Mouse (Mus musculus) liver, adult (tissue): ENCODE measurements around the gene Crim1.

Experiments used
- GATA4 ChIP-seq: IDR thresholded peaks from 2 replicates; pipeline ENCODE4 v1.6.1; 2014; ENCODE audit warnings: mild to moderate bottlenecking, low read length; ENCODE audit not compliant: insufficient replicate concordance

Crim1 gene

DNA sequence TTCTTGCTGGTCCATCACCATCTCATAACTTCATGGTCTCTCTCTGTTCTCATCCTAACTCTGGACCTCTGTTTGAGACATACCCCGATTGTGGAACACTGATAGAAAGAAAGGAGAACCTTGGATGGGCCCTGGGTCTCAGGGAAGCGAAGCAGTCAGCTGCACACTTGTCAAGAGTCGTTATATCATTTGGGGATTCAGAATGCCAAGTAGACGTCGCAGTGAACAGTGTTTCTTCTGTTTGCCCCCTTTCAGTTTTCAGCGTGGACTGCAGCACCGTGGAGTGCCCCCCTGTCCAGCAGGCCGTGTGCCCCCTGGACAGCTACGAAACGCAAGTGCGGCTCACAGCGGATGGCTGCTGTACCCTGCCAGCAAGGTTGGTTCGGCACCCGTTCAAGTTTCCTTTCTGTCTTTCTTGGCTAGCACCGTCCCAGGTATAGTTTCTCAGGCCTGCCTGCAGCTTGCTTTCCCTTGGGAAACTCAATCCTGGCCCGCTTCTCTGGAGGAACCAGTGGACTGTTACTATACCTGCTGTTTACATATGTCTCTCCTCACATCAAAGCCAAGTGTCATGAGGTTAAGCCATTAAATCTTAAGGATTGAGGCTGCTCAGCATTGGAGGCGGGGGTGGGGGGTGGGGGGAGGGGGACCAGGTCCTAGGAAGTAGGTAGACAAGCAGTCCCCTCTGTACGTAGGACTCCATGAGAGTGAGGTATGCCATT is 81.1 kb downstream of the Crim1 start:
- TF ChIP-seq GATA4: no peak

DNA sequence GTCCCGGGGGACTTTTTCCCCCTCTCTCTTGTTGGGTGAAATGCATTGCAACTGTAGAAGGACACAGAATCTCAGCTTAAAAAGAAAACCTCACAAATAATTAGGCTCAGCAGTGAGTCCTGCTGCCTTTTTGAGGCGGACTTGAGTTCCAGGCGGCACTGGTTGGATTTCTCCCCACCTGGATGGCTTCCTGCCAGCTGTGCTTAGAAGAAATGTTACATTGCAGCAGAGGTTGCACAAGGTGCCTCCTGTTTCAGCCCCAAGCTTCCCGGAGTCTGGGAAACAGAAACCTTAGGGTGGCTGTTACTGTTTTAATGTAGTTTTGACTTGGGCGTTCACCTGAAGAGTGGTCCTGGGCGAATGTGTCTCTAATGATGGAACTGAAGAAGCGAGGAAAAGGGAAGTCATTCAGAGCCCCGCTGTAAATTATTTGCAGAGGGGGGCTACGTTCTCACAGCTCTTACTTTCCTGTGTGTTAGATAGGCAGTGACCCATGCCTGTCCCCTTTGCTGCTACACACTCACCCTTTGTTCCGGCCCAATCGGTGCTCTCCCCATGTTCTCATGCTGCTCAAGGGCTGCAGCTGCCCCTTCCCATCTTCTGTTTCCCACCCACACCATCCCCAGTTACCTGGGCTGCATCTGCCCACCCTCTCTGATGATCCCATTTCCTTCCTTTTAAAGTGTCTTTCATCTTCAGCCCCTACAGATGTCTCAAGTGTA is 83.4 kb downstream of the Crim1 start:
- TF ChIP-seq GATA4: no peak

DNA sequence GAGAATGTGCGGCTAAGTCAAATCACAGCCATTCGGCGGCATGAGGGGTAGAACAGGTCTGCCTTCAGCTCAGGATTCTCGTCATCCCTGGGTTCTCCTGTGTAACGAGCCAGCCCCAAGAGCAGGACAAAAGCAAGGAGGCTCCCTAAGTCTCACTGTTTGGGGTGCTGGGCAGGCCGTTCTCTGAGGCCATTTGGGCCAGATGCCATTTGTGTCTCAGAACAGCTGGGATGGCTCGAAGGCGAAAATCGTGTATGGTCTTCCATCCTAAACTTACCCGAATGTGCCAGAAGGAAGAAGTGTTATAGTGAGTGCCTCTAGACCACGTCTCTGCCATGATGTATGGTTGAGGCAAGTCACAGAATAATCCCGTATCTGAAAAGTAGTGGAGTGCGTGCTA is 86.0 kb downstream of the Crim1 start:
- no peak for TF ChIP-seq GATA4

DNA sequence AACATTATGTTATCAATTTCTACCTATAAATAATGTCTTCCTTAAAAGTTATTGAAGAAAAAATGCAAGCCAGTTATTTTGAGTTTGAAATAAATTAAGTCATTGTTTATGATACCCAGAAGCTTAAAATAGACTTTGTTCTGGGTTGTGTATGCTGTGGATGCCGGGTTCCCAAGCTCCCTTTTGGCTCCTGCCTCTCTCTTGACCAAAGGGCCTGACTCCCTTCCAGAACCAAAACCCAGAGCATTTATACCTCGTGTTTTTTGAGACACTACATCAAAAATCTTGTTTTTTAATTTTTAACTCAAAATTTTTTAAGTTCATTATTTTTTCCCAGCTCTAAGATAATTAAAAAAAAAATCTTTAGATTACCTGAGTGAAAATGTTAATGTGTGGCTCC is 87.3 kb downstream of the Crim1 start:
- no peak for TF ChIP-seq GATA4

DNA sequence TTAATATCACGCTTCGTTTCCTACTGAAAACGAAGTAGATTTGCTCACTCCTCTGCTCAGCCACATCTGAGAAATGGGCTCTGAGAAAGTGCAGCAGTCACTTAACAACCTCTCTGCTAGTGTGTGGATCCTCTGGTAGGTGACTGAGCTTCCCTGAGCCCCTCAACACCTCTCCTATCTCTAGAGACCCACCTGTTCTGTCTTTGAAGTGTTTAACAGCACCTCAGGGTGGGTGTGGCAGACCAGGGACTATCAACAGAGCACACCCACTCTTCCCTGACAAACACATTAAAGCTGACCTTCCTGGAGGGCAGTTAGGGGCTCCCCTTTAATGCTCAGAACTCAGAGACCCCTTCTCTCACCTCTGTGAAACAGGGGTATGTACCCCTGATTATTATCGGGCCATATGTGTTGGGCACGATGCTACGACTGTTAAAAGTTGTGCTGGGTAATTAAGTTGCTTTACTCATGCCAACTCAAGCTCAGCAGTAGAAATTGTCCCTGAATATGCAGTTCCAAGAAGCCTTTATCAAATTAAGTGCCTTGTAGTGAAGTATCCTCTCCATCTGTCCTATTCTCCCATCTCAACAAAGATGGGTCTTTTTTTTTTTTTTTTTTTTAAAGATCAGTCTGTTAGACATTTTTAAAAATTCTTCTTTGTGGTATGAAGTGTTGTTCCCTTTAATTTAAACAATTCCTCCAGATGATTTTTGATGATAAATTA is 90.3 kb downstream of the Crim1 start:
- no peak for TF ChIP-seq GATA4

DNA sequence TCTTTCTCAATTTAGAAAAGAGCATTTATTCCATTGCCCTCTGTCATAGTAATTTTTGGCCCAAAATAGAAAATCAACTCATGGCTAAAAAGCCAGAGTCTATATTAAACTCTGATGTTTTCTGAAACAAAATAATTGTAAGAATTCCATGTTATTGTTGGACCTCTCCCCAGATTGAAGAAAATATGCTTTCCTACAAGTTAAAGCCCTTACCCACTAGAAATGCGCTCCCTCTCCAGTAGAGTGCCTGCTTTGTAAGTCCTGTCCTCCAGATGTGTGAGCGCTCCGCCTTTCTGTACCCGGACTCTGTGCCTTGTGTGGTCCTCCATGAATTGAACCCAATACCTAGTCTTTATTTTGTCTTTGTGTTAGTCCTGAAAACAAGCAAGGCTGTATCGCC is 91.0 kb downstream of the Crim1 start:
- no peak for TF ChIP-seq GATA4

DNA sequence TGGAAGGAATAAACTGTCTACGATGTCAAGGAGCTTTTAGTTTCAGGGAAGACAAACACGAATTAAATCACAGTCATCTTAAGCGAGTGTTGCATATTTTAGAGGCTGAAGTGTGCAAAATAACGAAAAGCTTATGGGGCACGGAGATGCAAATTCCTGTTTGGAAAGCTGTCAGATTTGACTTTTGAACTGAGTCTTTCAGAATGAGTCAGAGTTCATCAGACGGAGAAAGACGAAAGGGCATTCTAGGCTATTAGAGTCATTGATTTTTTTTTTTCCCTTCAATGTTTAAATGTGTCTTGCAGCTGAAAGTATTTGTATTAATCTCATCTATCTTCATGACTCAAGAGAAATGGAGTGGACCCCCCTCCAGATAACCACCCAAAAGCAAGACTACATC is 92.3 kb downstream of the Crim1 start:
- TF ChIP-seq GATA4: no peak

DNA sequence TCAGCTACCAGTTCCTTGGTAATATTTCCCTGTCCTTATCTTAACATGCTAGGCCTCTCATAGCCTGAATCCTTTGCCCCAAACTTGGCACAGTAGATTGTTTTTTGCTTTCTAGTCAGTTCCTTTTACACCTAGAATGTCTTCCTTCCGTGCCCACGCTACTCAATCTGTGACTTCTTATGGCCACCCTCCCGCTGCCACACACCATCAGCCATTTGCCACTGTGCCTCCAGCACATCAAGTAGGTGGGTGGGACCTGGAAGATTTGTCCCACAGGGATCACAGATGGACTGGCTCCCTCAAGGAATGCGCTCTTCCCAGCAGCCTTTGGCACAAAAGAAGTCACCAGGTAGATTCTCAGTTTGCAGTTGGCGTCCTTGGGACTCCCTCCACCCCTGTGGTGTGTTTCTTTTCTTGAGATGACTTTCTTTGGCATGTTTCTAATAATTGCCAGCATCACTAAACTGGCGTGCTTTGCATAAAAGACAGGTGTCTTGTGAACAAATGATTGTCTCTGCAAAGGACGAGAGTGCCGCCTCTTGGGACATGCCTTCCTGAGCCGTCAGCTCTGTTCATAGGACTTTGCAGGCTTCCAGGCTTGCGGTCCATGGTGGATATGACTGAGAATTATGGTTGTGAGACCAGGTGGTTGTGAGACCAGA is 92.9 kb downstream of the Crim1 start:
- no peak for TF ChIP-seq GATA4

DNA sequence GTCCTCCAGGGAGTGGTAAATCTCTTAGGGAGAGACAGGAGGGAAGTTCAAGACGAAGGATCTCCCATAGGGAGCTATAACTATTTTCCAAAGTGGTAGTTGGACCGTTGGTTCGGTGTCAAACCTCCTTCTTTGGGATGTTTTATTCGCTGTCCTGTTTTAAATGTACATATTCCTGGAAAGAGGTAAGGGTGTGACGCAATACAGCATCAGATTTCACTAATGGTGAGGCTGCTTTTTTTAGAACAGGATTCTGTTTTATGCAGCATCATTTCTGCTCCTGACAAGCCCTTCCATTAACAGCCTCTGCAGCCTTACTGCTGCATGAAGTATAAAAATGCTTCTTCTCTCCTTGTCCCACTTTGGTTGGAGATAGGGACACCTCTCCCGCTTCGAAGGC is 95.9 kb downstream of the Crim1 start:
- no peak for TF ChIP-seq GATA4

DNA sequence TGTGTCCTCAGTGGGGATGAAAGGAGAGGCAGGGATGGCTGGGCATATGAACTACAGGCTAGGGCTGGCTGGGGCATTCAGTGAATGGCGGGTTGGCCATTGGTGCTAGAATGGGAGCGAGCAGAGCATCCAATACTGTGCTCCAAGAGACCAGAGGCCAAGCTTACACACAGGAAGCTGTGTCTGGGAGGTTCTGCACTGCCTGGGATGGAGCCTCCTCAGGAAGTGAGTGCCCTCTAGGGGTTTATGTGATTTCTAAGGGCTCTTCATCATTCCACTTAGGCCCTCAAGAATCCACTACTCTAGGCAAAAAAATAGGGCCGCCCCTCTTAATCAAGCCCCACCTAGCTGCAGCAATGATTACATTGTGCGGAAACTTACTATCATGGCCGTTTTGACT is 98.1 kb downstream of the Crim1 start:
- TF ChIP-seq GATA4: no peak

DNA sequence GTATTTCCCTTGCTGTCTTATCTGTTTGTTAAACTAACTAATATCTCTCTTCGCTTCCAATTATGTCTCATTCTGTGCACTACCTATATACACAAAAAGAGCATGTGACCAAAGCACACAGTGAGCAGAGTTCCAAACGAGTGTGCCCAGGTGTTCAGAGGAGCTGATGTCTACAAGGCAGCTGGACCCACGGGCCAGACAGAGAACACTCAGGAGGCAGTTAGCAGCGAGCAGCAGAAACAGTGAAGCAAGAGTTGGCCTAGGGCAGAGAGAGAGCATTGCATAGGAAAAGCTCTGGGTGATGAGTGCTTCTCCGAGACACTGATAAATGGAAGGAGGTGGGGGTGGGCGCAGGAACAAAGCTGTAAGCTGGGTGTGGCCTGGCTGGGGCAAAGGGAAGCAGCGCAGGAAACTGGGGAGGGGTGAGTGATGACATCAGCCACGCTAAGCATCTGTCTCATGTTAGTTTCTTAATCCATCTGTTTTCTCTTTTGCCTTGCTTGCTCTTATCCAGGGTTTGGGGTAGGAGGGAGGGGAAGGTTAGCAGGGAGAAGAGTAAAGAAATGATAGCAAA is 99.0 kb downstream of the Crim1 start:
- TF ChIP-seq GATA4: no peak

DNA sequence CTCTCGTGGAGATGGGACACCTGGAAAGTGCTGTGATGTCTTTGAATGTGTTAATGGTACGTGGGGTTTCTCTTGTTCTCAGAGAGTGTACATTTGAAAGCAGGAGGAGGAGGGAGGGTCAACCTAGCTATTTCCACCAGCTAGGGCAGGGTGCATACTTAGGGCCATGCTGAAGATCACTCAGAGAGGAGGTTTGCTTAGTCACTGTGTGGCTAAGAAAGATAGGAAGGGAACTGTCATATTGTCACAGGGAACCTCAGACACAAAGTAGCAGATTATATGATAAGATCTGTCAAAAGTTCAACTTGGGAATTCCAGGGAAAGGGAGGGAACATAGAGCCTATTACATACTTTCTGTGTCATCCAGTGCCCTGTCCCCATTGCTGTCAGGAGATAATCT is 103.0 kb downstream of the Crim1 start:
- no peak for TF ChIP-seq GATA4

DNA sequence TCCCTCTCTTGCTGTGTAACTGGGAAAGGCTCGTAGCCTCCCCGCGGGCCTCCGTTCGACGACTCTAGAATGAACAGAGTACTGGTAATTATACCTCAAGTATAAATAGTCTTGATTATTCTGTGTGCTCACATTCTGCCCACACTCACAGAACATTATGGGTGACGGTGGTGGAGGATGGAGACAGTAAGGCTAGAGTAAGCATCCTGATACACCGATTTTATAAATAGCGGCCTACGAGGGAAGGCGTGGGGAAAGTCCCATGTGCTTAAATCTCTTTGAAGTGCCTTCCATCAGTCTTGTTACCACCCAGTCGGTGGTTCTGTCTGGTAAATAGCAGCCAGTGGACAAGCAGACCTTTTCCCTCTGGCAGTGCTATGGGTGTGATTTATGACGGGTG is 104.0 kb downstream of the Crim1 start:
- no peak for TF ChIP-seq GATA4

DNA sequence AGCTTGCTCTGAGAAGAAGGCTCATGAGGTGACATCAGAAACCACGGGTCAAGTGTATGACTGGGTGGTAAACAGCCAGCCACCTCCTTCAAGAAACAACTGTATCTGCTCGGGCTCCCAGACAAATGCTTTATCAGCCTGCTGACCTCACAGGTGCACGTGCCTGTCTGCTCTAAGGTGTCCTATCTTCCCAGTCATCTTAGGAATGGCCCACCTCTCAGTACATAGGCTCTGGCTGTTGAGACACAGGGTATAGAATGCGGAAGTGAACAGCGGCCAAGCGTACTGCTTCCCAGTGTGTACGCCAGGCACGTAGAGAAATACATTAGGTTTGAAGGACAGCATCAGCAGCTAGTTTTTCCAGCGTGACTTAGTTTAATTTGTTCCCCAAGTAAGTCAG is 106.4 kb downstream of the Crim1 start:
- no peak for TF ChIP-seq GATA4

DNA sequence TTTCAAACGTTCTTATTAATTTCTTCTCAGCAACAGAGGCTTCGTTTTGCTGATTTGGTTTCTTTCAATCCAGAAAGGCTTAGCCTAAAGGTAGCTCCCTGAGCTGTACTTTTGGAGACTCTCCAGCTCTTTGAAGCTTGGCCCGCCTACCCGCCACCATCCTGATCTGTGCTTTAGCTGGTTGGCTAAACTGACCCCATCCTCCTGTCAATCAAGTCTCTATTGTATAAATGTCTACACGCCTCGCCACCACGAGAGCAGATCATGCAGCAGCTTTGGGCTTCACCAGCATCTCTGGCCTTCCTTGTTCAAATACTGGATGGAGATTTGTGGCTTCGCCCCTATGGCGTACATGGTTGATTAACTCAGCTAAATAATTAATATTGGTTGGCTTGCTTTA is 108.2 kb downstream of the Crim1 start:
- TF ChIP-seq GATA4: no peak
